Mouse (Mus musculus) brain, adult 10 weeks (tissue): ENCODE results near the gene Esyt2. TPM values are rescaled to one million over a fixed set of nuclear protein-coding genes. Genes with fewer than 3 reads are reported as not detected.

ENCODE experiments used
- polyA plus RNA-seq: library from polyadenylated mRNA; stranded (reverse); fragments of 350-450 nt; fragmentation: Illumina TruSeq; extraction: RNeasy Lipid Tissue Mini Kit (QIAGEN cat#74804); gene quantifications from one replicate; pipeline ENCODE4 v1.2.3, GENCODE M21; 2015; ENCODE audit warnings: low read depth, low replicate concordance

Esyt2 gene
- 28.2 TPM for polyA plus RNA-seq

DNA sequence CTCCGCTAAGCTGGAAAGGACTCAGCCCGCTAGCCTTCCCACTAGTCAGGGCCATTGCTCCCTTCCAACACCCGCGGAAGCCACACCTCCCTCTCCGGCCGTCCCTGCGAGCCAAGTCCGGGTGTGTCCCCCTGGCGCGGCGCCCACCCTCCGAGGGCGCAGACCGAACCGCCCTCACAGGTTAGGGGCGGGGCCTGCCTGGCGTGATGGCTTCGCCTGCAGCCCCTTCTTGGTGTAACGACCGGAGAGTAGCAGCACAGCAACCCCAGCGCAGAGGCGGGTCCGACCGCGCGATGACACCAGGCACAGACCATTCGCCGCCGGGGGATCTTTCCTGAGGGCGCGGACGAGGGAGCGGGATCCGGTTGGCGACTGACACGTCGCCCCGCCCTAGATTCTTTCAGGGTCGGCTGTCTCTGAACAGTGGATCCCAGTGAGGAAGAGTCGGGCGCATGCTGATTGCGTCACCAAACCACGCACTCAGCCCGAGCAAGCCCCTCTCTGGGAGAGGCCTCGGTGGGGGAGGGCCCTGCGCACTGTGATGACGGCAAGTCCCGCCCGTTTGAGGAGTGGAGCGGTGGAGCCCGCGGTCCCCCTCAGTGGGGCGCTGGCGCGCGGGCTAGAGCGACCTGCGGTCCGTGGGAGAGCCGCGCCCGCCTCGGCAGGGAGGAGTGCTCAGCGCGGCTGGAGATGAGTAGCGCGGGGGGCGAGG lies at the start of gene Esyt2:
Gene Esyt2 (plus strand): TSS at position 544 of the 712 bp plus-strand sequence.

GRCm38 (mm10) chr12:116262555-116263341 lies 18.2 kb upstream of the Esyt2 start, which contains the start of gene Wdr60:
Gene Wdr60, minus strand, starts transcription at chr12:116263022.

DNA sequence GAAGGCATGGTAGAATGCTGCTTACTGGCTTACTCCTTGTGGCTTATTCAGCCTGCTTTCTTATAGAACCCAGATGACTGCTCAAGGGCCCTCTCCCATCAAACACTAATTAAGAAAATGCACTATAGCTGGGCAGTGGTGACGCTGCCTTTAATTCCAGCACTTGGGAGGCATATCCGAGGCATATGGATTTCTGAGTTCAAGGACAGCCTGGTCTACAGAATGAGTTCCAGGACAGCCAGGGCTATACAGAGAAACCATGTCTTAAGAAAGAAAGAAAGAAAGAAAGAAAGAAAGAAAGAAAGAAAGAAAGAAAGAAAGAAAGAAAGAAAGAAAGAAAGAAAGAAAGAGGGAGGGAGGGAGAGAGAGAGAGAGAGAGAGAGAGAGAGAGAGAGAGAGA lies 5.9 kb upstream of the Esyt2 start, which contains the start of gene Gm11027:
Gene Gm11027 (plus strand): TSS at position 301 of the 400 bp plus-strand sequence.

DNA sequence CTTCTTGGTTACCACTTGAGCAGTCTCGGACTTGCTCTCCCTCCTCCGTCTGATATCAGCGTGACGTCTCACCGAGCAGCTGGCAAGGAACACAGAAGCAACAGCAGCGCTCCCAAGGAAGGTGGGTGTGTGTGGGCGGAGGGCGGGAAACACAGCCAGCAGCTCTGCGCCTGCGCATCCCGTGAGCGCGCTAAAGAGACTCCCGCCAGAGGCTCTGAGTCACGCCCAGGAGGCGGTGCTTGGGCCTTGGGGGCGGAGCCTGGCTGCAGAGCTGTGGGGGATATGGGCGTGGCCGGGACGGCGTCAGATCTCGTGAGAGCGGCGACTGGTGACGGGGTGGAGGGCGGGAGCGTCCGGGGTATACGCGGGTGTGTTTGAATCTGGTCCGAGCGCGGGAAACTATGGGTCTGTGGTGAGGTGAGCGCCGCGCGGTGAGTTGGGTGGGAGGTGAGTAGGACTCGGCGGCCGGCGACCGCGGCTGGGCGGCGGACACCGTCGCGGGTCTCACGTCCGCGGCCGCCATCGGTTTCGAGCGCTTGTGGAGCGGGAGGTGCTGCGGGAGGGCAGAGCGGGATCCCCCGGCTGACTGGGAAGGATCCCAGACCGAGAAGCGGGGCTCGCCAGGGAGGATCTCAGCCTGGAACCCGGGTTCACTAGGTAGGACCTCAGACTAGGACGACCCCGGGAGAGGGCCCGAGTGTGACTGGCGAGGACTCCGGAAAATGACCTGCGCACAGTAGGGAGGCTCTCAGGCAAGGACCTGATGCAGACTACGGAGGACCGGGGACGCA lies 124.2 kb downstream of the Esyt2 start, which contains the start of gene Ncapg2:
Gene Ncapg2 (plus strand): TSS at position 358 of the 791 bp plus-strand sequence.

Other genes starting within 250 kb of the Esyt2 start
- 34.8 TPM for gene Zfp386, start 233.5 kb upstream of the Esyt2 start, polyA plus RNA-seq
- gene Vipr2, start 203.5 kb upstream of the Esyt2 start, polyA plus RNA-seq, result 2.7 TPM
- gene Wdr60, start 18.2 kb upstream of the Esyt2 start, polyA plus RNA-seq, result 17.6 TPM
- gene Gm11027, start 5.8 kb upstream of the Esyt2 start, polyA plus RNA-seq, result not detected
- 3.5 TPM for gene Ncapg2, start 124.2 kb downstream of the Esyt2 start, polyA plus RNA-seq
- 160 TPM for gene Ptprn2, start 204.5 kb downstream of the Esyt2 start, polyA plus RNA-seq